12 mouse cellular contexts compared by ENCODE assay signal in genomic region chr10:79417142-79417771, GRCm38 (mm10). TPM values are rescaled to one million over a fixed set of nuclear protein-coding genes. Genes with fewer than 3 reads are reported as not detected.
DNase-seq lines count a peak whose midpoint lies in the region; ATAC-seq lines count a peak whose summit lies in the region.
"Had no signal": no experiment of that assay in that cellular context is flagged by ENCODE, and none has a peak within 500 bp of the region (broad histone marks: within the 10 kb centered on the region; RNA-seq: fewer than 3 reads in every experiment).

No protein-coding gene starts in this region.

- H3K4me1 ChIP-seq in heart, embryonic 16.5 days (ENCODE audit: control insufficient read depth, insufficient read depth, low read length): no peaks in the 10 kb centered on the region
- H3K4me1 ChIP-seq in midbrain, embryonic 13.5 days (replicated peaks): no peaks in the 10 kb centered on the region
- H3K4me1 ChIP-seq: embryonic facial prominence, embryonic 12.5 days; limb, embryonic 13.5 days had no signal

- no peak overlapping the region for H3K9ac ChIP-seq in heart, embryonic 16.5 days (ENCODE audit: low read length)
- no peak overlapping the region for H3K9ac ChIP-seq in midbrain, embryonic 13.5 days (replicated peaks)
- H3K9ac ChIP-seq: embryonic facial prominence, embryonic 12.5 days; limb, embryonic 13.5 days had no signal

- peak; percentile 2 for DNase-seq in heart, adult 8-10 months (ENCODE audit: low spot score)
- DNase-seq in heart, postnatal 4 days: no peak
- peak; percentile 81 for DNase-seq in CD4-positive, CD25-positive, alpha-beta regulatory T cell, adult 2 months (ENCODE audit: low read depth, low spot score)
- DNase-seq in embryo, embryonic 9.5 days (ENCODE audit: extremely low spot score): no peak
- DNase-seq in layer of hippocampus, adult 8-10 months (ENCODE audit: low spot score in 2 of 2): no peak

- ATAC-seq in heart, embryonic 16.5 days (replicated peaks; ENCODE audit: extremely low read depth, insufficient read depth, low FRiP score): no peak
- ATAC-seq in megakaryocyte progenitor cell, adult 5-6 weeks (replicated peaks; ENCODE audit: poor library complexity): peak; percentile 86
- ATAC-seq in midbrain, embryonic 13.5 days: no peak
- ATAC-seq: Patski had no signal

- no peak overlapping the region for H3K4me2 ChIP-seq in heart, embryonic 16.5 days (ENCODE audit: low read depth, low read length)
- no peak overlapping the region for H3K4me2 ChIP-seq in midbrain, embryonic 13.5 days (replicated peaks)
- H3K4me2 ChIP-seq: embryonic facial prominence, embryonic 12.5 days; limb, embryonic 13.5 days had no signal

- peak overlapping the region; percentile 3 for H3K4me3 ChIP-seq in heart, embryonic 16.5 days (ENCODE audit: low read length)
- no peak overlapping the region for H3K4me3 ChIP-seq in midbrain, embryonic 13.5 days (replicated peaks)
- H3K4me3 ChIP-seq: embryonic facial prominence, embryonic 12.5 days; limb, embryonic 13.5 days had no signal

- peaks cover 7% of the 10 kb centered on the region; the same call in 1 of the 2 replicates for H3K9me3 ChIP-seq in heart, embryonic 16.5 days (replicated peaks; ENCODE audit: control insufficient read depth, low read length)
- peaks cover 2% of the 10 kb centered on the region; the same call in 1 of the 2 replicates for H3K9me3 ChIP-seq in midbrain, embryonic 13.5 days
- H3K9me3 ChIP-seq: embryonic facial prominence, embryonic 12.5 days; limb, embryonic 13.5 days had no signal

- 82% methylated on average over 24 of the region's 24 CpGs for WGBS in heart, embryonic 16.5 days
- 94% methylated on average over 24 of the region's 24 CpGs for WGBS in midbrain, embryonic 13.5 days

- no peaks in the 10 kb centered on the region for H3K36me3 ChIP-seq in heart, embryonic 16.5 days (ENCODE audit: control insufficient read depth, insufficient read depth)
- H3K36me3 ChIP-seq in midbrain, embryonic 13.5 days: no peaks in the 10 kb centered on the region
- H3K36me3 ChIP-seq: embryonic facial prominence, embryonic 12.5 days; limb, embryonic 13.5 days had no signal

- H3K27me3 ChIP-seq in heart, embryonic 16.5 days (ENCODE audit: control insufficient read depth, insufficient read depth, low read length): no peaks in the 10 kb centered on the region
- H3K27me3 ChIP-seq in midbrain, embryonic 13.5 days: no peaks in the 10 kb centered on the region
- H3K27me3 ChIP-seq: embryonic facial prominence, embryonic 12.5 days; limb, embryonic 13.5 days; Patski had no signal

- no peak overlapping the region for H3K27ac ChIP-seq in heart, embryonic 16.5 days (ENCODE audit: low read length)
- no peak overlapping the region for H3K27ac ChIP-seq in midbrain, embryonic 13.5 days
- H3K27ac ChIP-seq: embryonic facial prominence, embryonic 12.5 days; limb, embryonic 13.5 days had no signal

RNA-seq across cellular contexts. Expression of gene Vmn2r83, which starts 51.3 kb away (rescaled TPM):
- not detected for total RNA-seq in heart, adult 8-10 months (2022)
- not detected for total RNA-seq in heart, postnatal 4 days (2021)
- not detected in 2 replicates for polyA plus RNA-seq in heart, embryonic 16.5 days (2015; fragmentation: Nextera tagmentation; extraction: Ambion mirVana)
- total RNA-seq in megakaryocyte progenitor cell, adult 5-6 weeks (2015): not detected in 2 replicates
- total RNA-seq in megakaryocyte progenitor cell, adult 5-6 weeks (2017): not detected in 2 replicates
- polyA plus RNA-seq in midbrain, embryonic 13.5 days (2015; fragmentation: Nextera tagmentation; extraction: Ambion mirVana): not detected in 2 replicates
- total RNA-seq in layer of hippocampus, adult 8-10 months (2022): not detected
- polyA plus RNA-seq: embryonic facial prominence, embryonic 12.5 days; intestine, embryonic 14.5 days; limb, embryonic 13.5 days; Patski had no signal

Comparison
In these comparisons a context has a peak if more than half of its experiments do, and no peak if none do; other contexts are left out.
1. DNase-seq: peak in heart, adult 8-10 months (single experiment) and CD4-positive, CD25-positive, alpha-beta regulatory T cell, adult 2 months (single experiment); none in heart, postnatal 4 days (single experiment), embryo, embryonic 9.5 days (single experiment) and layer of hippocampus, adult 8-10 months (0 of 2).